Mouse (Mus musculus) CH12.LX (cell line): Measurements from ENCODE around the gene Mrgprb5. TPM values are rescaled to one million over a fixed set of nuclear protein-coding genes. Genes with fewer than 3 reads are reported as not detected.

Experiments
- DNase-seq: peaks from one replicate; pipeline ENCODE4 v3.0.0-alpha.2; 2013; ENCODE audit errors: extremely low read depth
- H3K27ac ChIP-seq: 2 replicates; pipeline ENCODE4 v1.5.1; 2012; ENCODE audit warnings: low read depth, mild to moderate bottlenecking, control low read depth, moderate library complexity; ENCODE audit not compliant: insufficient read depth
- H3K27me3 ChIP-seq: replicated peaks from 2 replicates; pipeline ENCODE3; 2012; ENCODE audit warnings: inconsistent platforms
- H3K36me3 ChIP-seq, 2 experiments: replicated peaks in 1 of 2; 2 replicates each; pipeline versions ENCODE3 to v1.6.1; 2012; ENCODE audit warnings: inconsistent platforms in 1 of 2, low read length in 1 of 2, mild to moderate bottlenecking in 1 of 2, mixed read lengths in 1 of 2, moderate library complexity in 1 of 2; ENCODE audit not compliant: control insufficient read depth in 1 of 2, insufficient read depth in 1 of 2
- H3K4me1 ChIP-seq, 2 experiments: 2 replicates each; pipeline ENCODE4 v1.6.1; 2012; ENCODE audit warnings: inconsistent platforms in 1 of 2, moderate library complexity in 1 of 2; ENCODE audit not compliant: insufficient read depth in 2 of 2, control insufficient read depth in 1 of 2
- H3K4me2 ChIP-seq: 2 replicates; pipeline ENCODE4 v1.6.1; 2012; ENCODE audit warnings: low read depth, mild to moderate bottlenecking, control low read depth; ENCODE audit not compliant: poor library complexity, insufficient read depth, severe bottlenecking
- H3K4me3 ChIP-seq, 3 experiments: fragments of 150-350 bp in 1 of 3; sonication (generic) in 1 of 3; replicated peaks in 1 of 3; 2 replicates each; pipeline versions ENCODE3 to v1.5.1; 2011 to 2012; ENCODE audit warnings: low read depth in 2 of 3, low read length in 2 of 3, mild to moderate bottlenecking in 2 of 3, moderate library complexity in 2 of 3, control low read depth in 1 of 3, improper control_type of control experiment in 1 of 3, inconsistent platforms in 1 of 3, mixed read lengths in 1 of 3; ENCODE audit not compliant: poor library complexity in 1 of 3
- H3K79me2 ChIP-seq: replicated peaks from 2 replicates; pipeline ENCODE4 v1.6.1; 2012; ENCODE audit warnings: mild to moderate bottlenecking, moderate library complexity; ENCODE audit not compliant: control insufficient read depth, poor library complexity, insufficient read depth, severe bottlenecking; ENCODE audit errors: extremely low read depth
- H3K9ac ChIP-seq: 2 replicates; pipeline ENCODE4 v1.6.1; 2012; ENCODE audit warnings: low read depth, mild to moderate bottlenecking, control low read depth, moderate library complexity; ENCODE audit not compliant: insufficient read depth
- H3K9me3 ChIP-seq: replicated peaks from 2 replicates; pipeline ENCODE3; 2012; ENCODE audit warnings: low read length, inconsistent platforms, mixed read lengths
- GABPA ChIP-seq: IDR thresholded peaks from 2 replicates; pipeline ENCODE4 v1.6.1; 2012; ENCODE audit warnings: low read depth, low read length, improper control_type of control experiment, inconsistent platforms; ENCODE audit not compliant: insufficient replicate concordance
- PAX5 ChIP-seq: IDR thresholded peaks from 2 replicates; pipeline ENCODE4 v1.6.1; 2012; ENCODE audit warnings: low read length, inconsistent platforms, mixed read lengths
- USF2 ChIP-seq: conservative IDR thresholded peaks from 2 replicates; pipeline ENCODE4 v1.6.1; 2011; ENCODE audit warnings: low read depth, low read length, improper control_type of control experiment
- dilution Hi-C: fragments of 300-500 bp; cut with MboI; formaldehyde crosslinking; loops from 2 replicates; pipeline ENCODE4 v1.14.3; 2020; ENCODE audit warnings: low sequenced_read_pairs; ENCODE audit not compliant: extremely low pct_unique_long_range_greater_than_20kb, extremely low pct_ligation_motif_present
- in situ Hi-C: fragments of 300-500 bp; cut with MboI; formaldehyde crosslinking; loops from 3 replicates; pipeline ENCODE4 v1.14.3; 2019; ENCODE audit warnings: low sequenced_read_pairs, low pct_ligation_motif_present, low pct_unique_long_range_greater_than_20kb, mixed read lengths
- polyA plus RNA-seq: library from polyadenylated mRNA; unstranded; fragments of >175 nt; gene quantifications from 2 replicates; pipeline ENCODE4 v1.2.1, GENCODE M21; 2012; ENCODE audit warnings: low read depth; ENCODE audit not compliant: insufficient read length
- total RNA-seq, 2 experiments: library from RNA; depleted of rRNA; stranded (reverse); fragments of 300-350 nt in 1 of 2; fragments of >200 nt in 1 of 2; gene quantifications; 2 replicates each; pipeline ENCODE4 v1.2.3; 2012 to 2014

Gene Mrgprb5
- total and polyA plus RNA-seq, 3 experiments, result not detected

GRCm38 (mm10) chr7:48123806-48124205 lies 45.0 kb downstream of the Mrgprb5 start:
- no peaks in the 10 kb centered on the region for H3K4me1 ChIP-seq
- no peak overlapping the region for H3K4me3 ChIP-seq
- no peaks in the 10 kb centered on the region for H3K36me3 ChIP-seq
- H3K79me2 ChIP-seq, result no peaks in the 10 kb centered on the region
- in situ Hi-C loops, result no loop called here
- TF ChIP-seq USF2 (no peak), PAX5 (no peak), GABPA (no peak)
- TF ChIP-seq, all 38 proteins: peak for 0
- Histone ChIP-seq H3K4me2 (no peak overlapping the region), H3K9me3 (no peaks in the 10 kb centered on the region), H3K27me3 (no peaks in the 10 kb centered on the region), H3K27ac (no peak overlapping the region), H3K9ac (no peak overlapping the region)
- DNase-seq, result no peak
- dilution Hi-C loops, result no loop called here

Other genes starting within 250 kb of the Mrgprb5 start
- not detected in 2 replicates for gene Mrgpra4, start 186.9 kb downstream of the Mrgprb5 start, total RNA-seq (2012; rRNA removed)
- not detected in 2 replicates for gene Mrgpra4, start 186.9 kb downstream of the Mrgprb5 start, total RNA-seq (2014; rRNA removed)
- gene Mrgpra4, start 186.9 kb downstream of the Mrgprb5 start, polyA plus RNA-seq, result not detected in 2 replicates
- gene Mrgprx1, start 141.4 kb downstream of the Mrgprb5 start, total RNA-seq (2012; rRNA removed), result not detected in 2 replicates
- gene Mrgprx1, start 141.4 kb downstream of the Mrgprb5 start, total RNA-seq (2014; rRNA removed), result not detected in 2 replicates
- not detected in 2 replicates for gene Mrgprx1, start 141.4 kb downstream of the Mrgprb5 start, polyA plus RNA-seq
- not detected in 2 replicates for gene Mrgprb4, start 30.3 kb upstream of the Mrgprb5 start, total RNA-seq (2012; rRNA removed)
- gene Mrgprb4, start 30.3 kb upstream of the Mrgprb5 start, total RNA-seq (2014; rRNA removed), result not detected in 2 replicates
- gene Mrgprb4, start 30.3 kb upstream of the Mrgprb5 start, polyA plus RNA-seq, result not detected in 2 replicates
- not detected in 2 replicates for gene Mrgprb8, start 219.5 kb upstream of the Mrgprb5 start, total RNA-seq (2012; rRNA removed)
- gene Mrgprb8, start 219.5 kb upstream of the Mrgprb5 start, total RNA-seq (2014; rRNA removed), result not detected in 2 replicates
- not detected in 2 replicates for gene Mrgprb8, start 219.5 kb upstream of the Mrgprb5 start, polyA plus RNA-seq